Mouse (Mus musculus) lung, embryonic 14.5 days (tissue): ENCODE data around the gene Twistnb. TPM values are rescaled to one million over a fixed set of nuclear protein-coding genes. Genes with fewer than 3 reads are reported as not detected.

Source experiments
- ATAC-seq: fragments of 200-750 bp; cut with Nextera tagmentation; 2 replicates; pipeline ENCODE4 v1.8.0; 2017; ENCODE audit warnings: mild to moderate bottlenecking, moderate TSS enrichment, moderate library complexity; ENCODE audit not compliant: insufficient read depth
- DNase-seq: peaks from one replicate; pipeline ENCODE4 v3.0.0-alpha.2; 2015
- H3K27ac ChIP-seq: fragments of 300-500 bp; sonication (generic); 2 replicates; pipeline ENCODE4 v1.5.1; 2014; ENCODE audit warnings: low read depth, mild to moderate bottlenecking, moderate library complexity
- H3K27me3 ChIP-seq: fragments of 300-500 bp; sonication (generic); 2 replicates; pipeline ENCODE4 v1.6.1; 2014; ENCODE audit warnings: low read length, control low read depth; ENCODE audit not compliant: insufficient read depth
- H3K36me3 ChIP-seq: fragments of 300-500 bp; sonication (generic); 2 replicates; pipeline ENCODE4 v1.6.1; 2014; ENCODE audit warnings: control low read depth; ENCODE audit not compliant: insufficient read depth
- H3K4me1 ChIP-seq: fragments of 300-500 bp; sonication (generic); 2 replicates; pipeline ENCODE4 v1.6.1; 2014; ENCODE audit warnings: antibody characterized with exemption, control low read depth; ENCODE audit not compliant: insufficient read depth
- H3K4me2 ChIP-seq: fragments of 300-500 bp; sonication (generic); 2 replicates; pipeline ENCODE4 v1.6.1; 2014; ENCODE audit warnings: mild to moderate bottlenecking
- H3K4me3 ChIP-seq: fragments of 300-500 bp; sonication (generic); 2 replicates; pipeline ENCODE4 v1.5.1; 2014; ENCODE audit warnings: low read depth, low read length
- H3K9ac ChIP-seq: fragments of 300-500 bp; sonication (generic); 2 replicates; pipeline ENCODE4 v1.6.1; 2014
- H3K9me3 ChIP-seq: fragments of 300-500 bp; sonication (generic); 2 replicates; pipeline ENCODE4 v1.6.1; 2016; ENCODE audit warnings: low read depth, low read length, control low read depth
- CTCF ChIP-seq: IDR thresholded peaks from 2 replicates; pipeline ENCODE4 v1.5.1; 2016; ENCODE audit warnings: antibody characterized with exemption, low read depth
- WGBS: fragments of 180-500 bp; shearing (Covaris S2); extraction: QIAGEN DNeasy Blood & Tissue Kit; methylation state at CpG from one replicate; pipeline ENCODE4 v1.1.7; 2014; 5-methylcytosine and 5-hydroxymethylcytosine counted together
- polyA plus RNA-seq: library from polyadenylated mRNA; unstranded; fragments of >200 nt; fragmentation: Nextera tagmentation; extraction: Ambion mirVana; gene quantifications from 2 replicates; pipeline ENCODE4 v1.2.1, GENCODE M21; 2014

Twistnb gene
- polyA plus RNA-seq, 1 experiment from 2014 or later, result 66.4 TPM

DNA sequence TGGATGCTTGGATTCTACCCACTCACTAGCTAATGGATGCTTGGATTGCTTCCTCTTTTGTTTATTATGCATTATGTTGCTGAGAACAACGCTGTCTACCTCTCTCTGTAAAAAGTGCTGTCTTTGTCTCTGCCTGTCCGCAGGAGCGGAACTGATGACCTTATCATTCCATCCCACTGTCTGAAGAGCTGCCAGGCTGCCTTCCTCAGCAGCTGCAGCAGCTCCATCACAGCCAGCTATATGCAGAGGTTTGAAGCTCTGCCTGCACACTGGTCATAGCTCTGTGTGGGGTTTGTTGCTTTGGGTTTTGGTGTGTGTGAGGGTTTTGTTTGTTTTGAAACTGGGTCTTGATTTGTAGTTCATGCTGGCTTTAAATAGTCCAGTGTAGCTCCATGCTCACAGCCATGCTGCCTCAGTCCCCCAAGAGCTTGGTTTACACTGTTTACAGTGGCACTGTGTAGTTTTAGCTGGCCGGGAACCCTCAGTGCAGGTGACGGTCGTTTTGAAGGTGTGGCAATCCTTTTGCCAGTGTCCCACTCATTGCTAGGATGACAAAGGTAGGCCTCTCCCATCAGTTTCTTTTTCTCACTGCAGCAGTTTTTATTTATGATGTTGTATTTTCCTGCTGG is 23.9 kb upstream of the Twistnb start:
- peak overlapping the region; percentile 48 for H3K27ac ChIP-seq
- TF ChIP-seq CTCF, result no peak
- 25% methylated on average over 6 of the region's 6 CpGs for WGBS
- H3K4me1 ChIP-seq, result peaks cover 3% of the 10 kb centered on the region; the same call in 1 of the 2 replicates
- H3K9me3 ChIP-seq, result no peaks in the 10 kb centered on the region
- H3K4me3 ChIP-seq, result no peak overlapping the region
- H3K4me2 ChIP-seq, result no peak overlapping the region
- H3K27me3 ChIP-seq, result no peaks in the 10 kb centered on the region
- DNase-seq (peak; percentile 86), ATAC-seq (peak; percentile 97)
- H3K9ac ChIP-seq, result no peak overlapping the region
- H3K36me3 ChIP-seq, result no peaks in the 10 kb centered on the region

DNA sequence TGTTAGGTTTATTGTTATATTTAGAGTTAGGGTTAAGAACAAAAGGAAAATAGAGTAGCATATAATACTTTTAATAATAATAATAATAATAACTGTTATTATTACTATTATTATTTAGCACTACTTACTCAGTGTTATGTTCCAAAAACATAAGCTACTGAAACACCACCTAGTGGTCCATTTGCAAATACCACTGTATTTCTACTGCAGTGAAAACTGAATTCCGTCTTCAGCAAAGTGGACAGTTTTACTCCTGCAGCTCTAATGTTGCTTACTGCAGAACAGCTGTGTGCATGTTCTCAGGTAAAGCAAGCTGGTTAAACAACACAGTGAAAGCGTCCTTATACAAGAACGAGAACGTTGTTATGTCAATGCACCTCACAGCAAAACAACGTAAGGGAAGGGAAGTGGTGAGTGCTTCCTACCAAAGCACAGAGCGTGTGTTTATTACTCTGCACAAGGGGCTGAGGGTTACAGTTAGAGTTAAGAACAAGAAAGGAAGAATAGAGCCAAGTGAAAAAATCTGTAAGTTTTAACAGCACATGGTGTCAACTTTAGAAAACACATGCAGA is 17.8 kb upstream of the Twistnb start:
- Histone ChIP-seq H3K27ac (no peak overlapping the region), H3K4me3 (no peak overlapping the region), H3K4me2 (no peak overlapping the region), H3K9me3 (no peaks in the 10 kb centered on the region), H3K4me1 (no peaks in the 10 kb centered on the region), H3K9ac (no peak overlapping the region), H3K36me3 (no peaks in the 10 kb centered on the region), H3K27me3 (no peaks in the 10 kb centered on the region)
- ATAC-seq, result no peak
- 43% methylated on average over 6 of the region's 6 CpGs for WGBS
- peak; percentile 70 for DNase-seq
- TF ChIP-seq CTCF, result peak; percentile 57

DNA sequence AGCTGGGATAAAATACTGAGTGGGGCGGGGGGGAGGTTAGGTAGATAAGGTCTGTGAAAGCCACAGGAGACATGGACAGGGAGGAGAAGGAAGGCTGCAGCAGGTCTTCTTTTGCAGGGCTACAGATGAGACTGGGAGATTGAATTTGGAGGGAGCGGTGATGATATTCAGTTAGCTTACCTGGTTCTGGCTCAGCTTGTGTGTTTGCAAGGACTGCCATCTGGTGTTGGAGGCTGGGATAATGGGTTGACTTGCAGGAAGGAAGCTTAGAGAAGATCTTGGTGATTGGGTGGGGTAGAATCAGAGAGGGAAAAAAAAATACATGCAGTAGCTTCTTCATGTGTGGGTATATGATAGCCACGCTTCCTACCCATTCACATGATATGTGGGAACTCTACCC is 5.1 kb upstream of the Twistnb start:
- no peak overlapping the region for H3K4me2 ChIP-seq
- peak; percentile 74 for TF ChIP-seq CTCF
- no peaks in the 10 kb centered on the region for H3K27me3 ChIP-seq
- H3K4me1 ChIP-seq, result no peaks in the 10 kb centered on the region
- H3K27ac ChIP-seq, result no peak overlapping the region
- 24% methylated on average over 3 of the region's 3 CpGs for WGBS
- no peaks in the 10 kb centered on the region for H3K36me3 ChIP-seq
- no peak overlapping the region for H3K4me3 ChIP-seq
- H3K9ac ChIP-seq, result no peak overlapping the region
- no peak for ATAC-seq
- H3K9me3 ChIP-seq, result no peaks in the 10 kb centered on the region
- peak; percentile 66 for DNase-seq

DNA sequence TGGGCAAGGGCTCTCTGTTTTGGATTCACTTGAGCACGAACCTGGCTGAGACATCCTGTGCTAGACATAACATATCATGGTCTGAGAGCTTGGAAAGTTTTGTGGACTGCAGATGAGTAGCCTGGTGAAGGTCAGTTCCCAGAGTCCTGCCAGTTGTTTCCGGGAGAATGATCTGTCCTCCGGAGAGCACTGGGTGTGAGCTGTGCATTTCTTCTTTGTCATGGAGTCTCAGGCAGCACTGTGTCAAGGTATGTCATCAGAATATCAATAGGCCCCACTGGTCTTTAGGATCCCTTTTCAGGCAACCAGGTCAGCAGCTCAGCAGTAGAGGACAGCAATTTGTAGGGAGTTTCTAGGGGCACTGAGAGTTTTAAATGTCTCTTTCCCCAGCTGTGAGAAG is 2.1 kb upstream of the Twistnb start:
- Histone ChIP-seq H3K9ac (no peak overlapping the region), H3K9me3 (no peaks in the 10 kb centered on the region), H3K36me3 (no peaks in the 10 kb centered on the region), H3K4me2 (no peak overlapping the region), H3K27me3 (no peaks in the 10 kb centered on the region), H3K27ac (no peak overlapping the region), H3K4me3 (no peak overlapping the region), H3K4me1 (peaks cover 5% of the 10 kb centered on the region; the same call in 1 of the 2 replicates)
- no peak for TF ChIP-seq CTCF
- ATAC-seq, result no peak
- 35% methylated on average over 3 of the region's 3 CpGs for WGBS
- no peak for DNase-seq

- ATAC-seq (no peak), DNase-seq (no peak)
- Histone ChIP-seq H3K4me3 (no peak overlapping the region), H3K9me3 (no peaks in the 10 kb centered on the region), H3K27me3 (no peaks in the 10 kb centered on the region), H3K36me3 (no peaks in the 10 kb centered on the region), H3K4me2 (no peak overlapping the region), H3K4me1 (peaks cover 5% of the 10 kb centered on the region; the same call in 1 of the 2 replicates), H3K9ac (no peak overlapping the region), H3K27ac (no peak overlapping the region)
- TF ChIP-seq CTCF, result no peak
- 80% methylated on average over 2 of the region's 2 CpGs for WGBS
These were observed 1.7 kb upstream of the Twistnb start for GRCm38 (mm10) chr12:33427726-33428125.

DNA sequence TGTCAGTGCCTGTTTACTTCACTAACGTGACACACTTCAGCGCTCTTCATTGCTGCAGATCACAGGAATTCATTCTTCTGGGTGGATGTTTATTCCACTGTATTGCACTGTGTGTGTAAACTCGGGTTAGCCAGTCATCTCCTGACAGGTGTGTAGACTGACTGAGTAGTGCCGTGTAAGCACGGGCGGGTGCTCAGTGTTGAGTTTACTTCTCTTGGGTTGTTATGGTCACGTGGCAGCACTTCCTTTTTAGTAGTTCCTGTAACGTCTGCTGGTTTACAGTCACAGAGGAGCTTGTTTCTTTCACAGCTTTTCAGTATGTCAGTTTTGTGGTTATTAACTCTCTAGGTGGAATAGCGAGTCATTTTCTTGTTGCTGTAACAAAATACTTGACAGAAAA is 4.4 kb downstream of the Twistnb start:
- ATAC-seq (no peak), DNase-seq (peak; percentile 9)
- no peak overlapping the region for H3K27ac ChIP-seq
- H3K4me3 ChIP-seq, result no peak overlapping the region
- peaks cover 19% of the 10 kb centered on the region for H3K36me3 ChIP-seq
- no peaks in the 10 kb centered on the region for H3K27me3 ChIP-seq
- H3K9ac ChIP-seq, result no peak overlapping the region
- no peak for TF ChIP-seq CTCF
- peaks cover 5% of the 10 kb centered on the region; the same call in 1 of the 2 replicates for H3K4me1 ChIP-seq
- 72% methylated on average over 9 of the region's 9 CpGs for WGBS
- H3K9me3 ChIP-seq, result no peaks in the 10 kb centered on the region
- no peak overlapping the region for H3K4me2 ChIP-seq

- TF ChIP-seq CTCF, result peak; percentile 26; the same call in 1 of the 2 replicates
- no peak for DNase-seq
- Histone ChIP-seq H3K4me1 (peaks cover 5% of the 10 kb centered on the region; the same call in 1 of the 2 replicates), H3K4me2 (no peak overlapping the region), H3K9ac (no peak overlapping the region), H3K27ac (no peak overlapping the region), H3K9me3 (no peaks in the 10 kb centered on the region), H3K36me3 (peaks cover 25% of the 10 kb centered on the region), H3K4me3 (no peak overlapping the region), H3K27me3 (no peaks in the 10 kb centered on the region)
- no peak for ATAC-seq
- 95% methylated on average over 4 of the region's 4 CpGs for WGBS
These were observed 5.3 kb downstream of the Twistnb start for GRCm38 (mm10) chr12:33434758-33435157.
